Mouse (Mus musculus) stomach, embryonic 16.5 days (tissue): ENCODE measurements around the gene Pigt. TPM values are rescaled to one million over a fixed set of nuclear protein-coding genes. Genes with fewer than 3 reads are reported as not detected.
A peak's percentile ranks its signal among the peaks of the same experiment; 100 is the strongest.

Source experiments
- ATAC-seq: fragments of 200-750 bp; cut with Nextera tagmentation; 2 replicates; pipeline ENCODE4 v1.8.0; 2017; ENCODE audit warnings: moderate number of reproducible peaks, moderate TSS enrichment; ENCODE audit not compliant: insufficient read depth, low FRiP score
- H3K27ac ChIP-seq: fragments of 300-500 bp; sonication (generic); 2 replicates; pipeline ENCODE4 v1.5.1; 2014; ENCODE audit warnings: low read length
- H3K27me3 ChIP-seq: fragments of 300-500 bp; sonication (generic); 2 replicates; pipeline ENCODE4 v1.6.1; 2014; ENCODE audit warnings: low read length, control low read depth, mixed read lengths; ENCODE audit not compliant: control insufficient read depth, insufficient read depth
- H3K36me3 ChIP-seq: fragments of 300-500 bp; sonication (generic); 2 replicates; pipeline ENCODE4 v1.6.1; 2014; ENCODE audit warnings: low read length; ENCODE audit not compliant: control insufficient read depth, insufficient read depth
- H3K4me1 ChIP-seq: fragments of 300-500 bp; sonication (generic); 2 replicates; pipeline ENCODE4 v1.6.1; 2014; ENCODE audit warnings: low read length, control low read depth, mixed read lengths; ENCODE audit not compliant: control insufficient read depth, insufficient read depth
- H3K4me2 ChIP-seq: fragments of 300-500 bp; sonication (generic); 2 replicates; pipeline ENCODE4 v1.6.1; 2014; ENCODE audit warnings: low read depth, low read length, mixed read lengths
- H3K4me3 ChIP-seq: fragments of 300-500 bp; sonication (generic); replicated peaks from 2 replicates; pipeline ENCODE4 v1.5.1; 2014; ENCODE audit warnings: mild to moderate bottlenecking, low read length
- H3K9ac ChIP-seq: fragments of 300-500 bp; sonication (generic); 2 replicates; pipeline ENCODE4 v1.6.1; 2014; ENCODE audit warnings: low read length
- H3K9me3 ChIP-seq: fragments of 300-500 bp; sonication (generic); replicated peaks from 2 replicates; pipeline ENCODE4 v1.6.1; 2016; ENCODE audit warnings: low read length, control low read depth; ENCODE audit not compliant: control insufficient read depth
- WGBS: fragments of 180-500 bp; shearing (Covaris S2); extraction: QIAGEN DNeasy Blood & Tissue Kit; methylation state at CpG from one replicate; pipeline ENCODE4 v1.1.7; 2014; 5-methylcytosine and 5-hydroxymethylcytosine counted together
- polyA plus RNA-seq: library from polyadenylated mRNA; unstranded; fragments of >200 nt; fragmentation: Nextera tagmentation; extraction: Ambion mirVana; gene quantifications from 2 replicates; pipeline ENCODE4 v1.2.1, GENCODE M21; 2015

Gene Pigt
- polyA plus RNA-seq, 1 experiment from 2014 or later: 69.6 TPM

GRCm38 (mm10) chr2:164513389-164513788 is 16.1 kb downstream of the Pigt start:
- ATAC-seq: no peak
- no peaks in the 10 kb centered on the region for H3K27me3 ChIP-seq
- 71% methylated on average over 8 of the region's 8 CpGs for WGBS

GRCm38 (mm10) chr2:164514916-164515315 is 17.6 kb downstream of the Pigt start:
- Histone ChIP-seq H3K9me3 (no peaks in the 10 kb centered on the region), H3K4me2 (no peak overlapping the region), H3K36me3 (no peaks in the 10 kb centered on the region), H3K4me1 (peaks cover 8% of the 10 kb centered on the region), H3K4me3 (no peak overlapping the region), H3K27ac (0 out of 2 replicates have a peak overlapping the region, but pooled peaks have one; percentile 8), H3K9ac (no peak overlapping the region), H3K27me3 (no peaks in the 10 kb centered on the region)
- peak; percentile 48; the same call in 1 of the 2 replicates for ATAC-seq
- 61% methylated on average over 3 of the region's 3 CpGs for WGBS

More at GRCm38 (mm10) chr2:164513389-164513788, 16.1 kb downstream of the Pigt start:
- no peak overlapping the region for H3K27ac ChIP-seq
- H3K36me3 ChIP-seq: no peaks in the 10 kb centered on the region
- H3K4me3 ChIP-seq: no peak overlapping the region
- H3K4me1 ChIP-seq: peaks cover 8% of the 10 kb centered on the region; the same call in 1 of the 2 replicates
- H3K9me3 ChIP-seq: no peaks in the 10 kb centered on the region
- no peak overlapping the region for H3K4me2 ChIP-seq
- no peak overlapping the region for H3K9ac ChIP-seq

GRCm38 (mm10) chr2:164515897-164516296 is 18.6 kb downstream of the Pigt start:
- WGBS: 74% methylated on average over 9 of the region's 9 CpGs
- Histone ChIP-seq H3K27ac (no peak overlapping the region), H3K9ac (no peak overlapping the region)

GRCm38 (mm10) chr2:164516592-164516991 is 19.3 kb downstream of the Pigt start:
- H3K4me1 ChIP-seq: peaks cover 8% of the 10 kb centered on the region
- ATAC-seq: no peak

More at GRCm38 (mm10) chr2:164515897-164516296, 18.6 kb downstream of the Pigt start:
- no peak for ATAC-seq
- H3K4me3 ChIP-seq: no peak overlapping the region
- no peak overlapping the region for H3K4me2 ChIP-seq
- no peaks in the 10 kb centered on the region for H3K27me3 ChIP-seq
- H3K4me1 ChIP-seq: peaks cover 8% of the 10 kb centered on the region
- H3K9me3 ChIP-seq: no peaks in the 10 kb centered on the region
- no peaks in the 10 kb centered on the region for H3K36me3 ChIP-seq

GRCm38 (mm10) chr2:164517485-164518221 is 20.3 kb downstream of the Pigt start:
- no peak for ATAC-seq
- no peak overlapping the region for H3K9ac ChIP-seq
- H3K4me3 ChIP-seq: no peak overlapping the region
- H3K36me3 ChIP-seq: no peaks in the 10 kb centered on the region
- no peak overlapping the region for H3K4me2 ChIP-seq
- no peaks in the 10 kb centered on the region for H3K27me3 ChIP-seq
- 30% methylated on average over 9 of the region's 10 CpGs for WGBS
- H3K27ac ChIP-seq: peak overlapping the region; percentile 87
- H3K9me3 ChIP-seq: no peaks in the 10 kb centered on the region
- H3K4me1 ChIP-seq: peaks cover 12% of the 10 kb centered on the region

More at GRCm38 (mm10) chr2:164516592-164516991, 19.3 kb downstream of the Pigt start:
- Histone ChIP-seq H3K36me3 (no peaks in the 10 kb centered on the region), H3K9ac (no peak overlapping the region), H3K4me3 (no peak overlapping the region), H3K27me3 (no peaks in the 10 kb centered on the region), H3K9me3 (no peaks in the 10 kb centered on the region), H3K27ac (no peak overlapping the region), H3K4me2 (no peak overlapping the region)
- 80% methylated on average over 11 of the region's 11 CpGs for WGBS

- Histone ChIP-seq H3K4me3 (no peak overlapping the region), H3K27ac (peak overlapping the region; percentile 87), H3K4me1 (peaks cover 12% of the 10 kb centered on the region), H3K9me3 (no peaks in the 10 kb centered on the region), H3K27me3 (no peaks in the 10 kb centered on the region), H3K36me3 (no peaks in the 10 kb centered on the region), H3K4me2 (no peak overlapping the region), H3K9ac (0 out of 2 replicates have a peak overlapping the region, but pooled peaks have one; percentile 25)
- peak; percentile 27; the same call in 1 of the 2 replicates for ATAC-seq
- WGBS: 35% methylated on average over 11 of the region's 11 CpGs
Measured at GRCm38 (mm10) chr2:164518266-164519170, 21.2 kb downstream of the Pigt start.

- no peak overlapping the region for H3K9ac ChIP-seq
- no peaks in the 10 kb centered on the region for H3K27me3 ChIP-seq
- no peak for ATAC-seq
- H3K4me1 ChIP-seq: peaks cover 12% of the 10 kb centered on the region
- peak overlapping the region; percentile 87 for H3K27ac ChIP-seq
- no peaks in the 10 kb centered on the region for H3K36me3 ChIP-seq
- H3K9me3 ChIP-seq: no peaks in the 10 kb centered on the region
- H3K4me3 ChIP-seq: no peak overlapping the region
- no peak overlapping the region for H3K4me2 ChIP-seq
- WGBS: 61% methylated on average over 6 of the region's 6 CpGs
Measured at GRCm38 (mm10) chr2:164519171-164519526, 21.8 kb downstream of the Pigt start.

- WGBS: 23% methylated on average over 3 of the region's 3 CpGs
- Histone ChIP-seq H3K4me2 (no peak overlapping the region), H3K9ac (no peak overlapping the region), H3K27me3 (no peaks in the 10 kb centered on the region), H3K4me1 (peaks cover 7% of the 10 kb centered on the region), H3K9me3 (no peaks in the 10 kb centered on the region), H3K27ac (no peak overlapping the region), H3K4me3 (no peak overlapping the region), H3K36me3 (no peaks in the 10 kb centered on the region)
- ATAC-seq: peak; percentile 67
Measured at GRCm38 (mm10) chr2:164520782-164521181, 23.5 kb downstream of the Pigt start.
